Mouse (Mus musculus): Measurements from ENCODE around the gene Cox15. TPM values are rescaled to one million over a fixed set of nuclear protein-coding genes. Genes with fewer than 3 reads are reported as not detected.

Gene Cox15
- polyA plus RNA-seq, 1 experiment from 2014 or later = 12.9 TPM

DNA sequence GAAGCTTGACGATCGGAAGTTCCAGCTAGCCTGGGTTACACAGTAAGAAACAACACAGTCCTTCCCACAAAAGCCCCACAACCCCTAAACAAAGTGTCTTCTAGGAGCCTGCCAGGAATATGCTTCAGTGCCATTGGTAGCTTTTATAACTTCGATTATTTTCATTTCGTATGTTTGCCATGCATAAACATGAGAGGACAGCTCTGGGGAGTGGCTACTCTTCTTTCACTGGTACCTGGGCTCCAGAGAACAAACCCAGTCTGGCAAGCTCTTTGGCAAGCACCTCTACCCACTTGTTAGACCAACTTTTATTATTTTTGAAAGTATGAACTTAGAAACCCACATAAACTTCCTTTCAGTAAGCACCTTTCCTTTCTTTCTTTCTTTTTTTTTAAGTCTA lies 23.8 kb upstream of the Cox15 start:
- Histone ChIP-seq H3K4me1 (replicated peaks) (no peaks in the 10 kb centered on the region), H3K9me3 (no peaks in the 10 kb centered on the region), H3K36me3 (no peaks in the 10 kb centered on the region), H3K4me2 (no peak overlapping the region), H3K27me3 (no peaks in the 10 kb centered on the region), H3K27ac (replicated peaks) (no peak overlapping the region), H3K4me3 (no peak overlapping the region), H3K9ac (no peak overlapping the region)
- 83% methylated on average over 4 of the region's 4 CpGs for WGBS
- ATAC-seq (ENCODE audit: low read depth) = no peak

DNA sequence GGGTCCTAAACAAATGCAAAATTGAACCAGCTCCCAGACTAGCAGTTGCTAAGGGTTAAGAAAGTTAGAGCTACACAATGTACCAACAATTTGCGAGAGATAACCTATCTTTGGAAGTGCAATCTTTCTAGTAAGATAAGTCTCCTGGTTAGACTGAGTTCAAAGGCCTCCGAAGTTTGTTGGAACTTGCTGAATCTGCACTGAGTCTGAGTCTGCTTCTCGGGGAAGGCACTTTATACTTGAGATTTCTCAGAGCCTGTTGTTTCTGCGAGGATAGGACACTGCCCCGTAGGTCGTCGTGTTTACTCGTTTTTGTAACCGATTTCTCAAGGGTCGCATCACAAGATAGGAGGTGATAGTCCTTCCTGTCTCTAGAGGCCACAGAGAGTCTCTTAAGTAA lies 22.6 kb upstream of the Cox15 start:
- ATAC-seq (ENCODE audit: low read depth) = no peak
- H3K9me3 ChIP-seq = no peaks in the 10 kb centered on the region

DNA sequence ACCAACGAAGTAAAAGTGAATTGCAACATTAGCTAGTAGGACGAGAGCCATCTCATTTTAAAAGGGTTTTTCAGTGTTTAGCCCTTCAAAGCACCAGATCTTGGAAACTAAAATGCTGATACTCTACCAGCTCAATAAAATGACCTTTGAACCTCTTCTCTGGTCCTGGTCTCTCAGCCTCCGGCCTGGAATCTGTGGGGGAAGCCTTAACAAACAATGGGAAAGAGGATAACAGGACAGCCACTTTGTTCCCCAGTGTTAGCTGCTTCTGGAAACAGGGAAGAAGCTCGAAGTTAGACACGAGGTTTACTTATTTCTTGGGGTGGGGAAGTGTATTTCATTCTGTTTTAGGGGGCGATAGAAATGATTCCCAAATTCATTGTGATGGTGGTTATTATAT lies 19.5 kb upstream of the Cox15 start:
- H3K4me3 ChIP-seq = no peak overlapping the region
- no peaks in the 10 kb centered on the region for H3K9me3 ChIP-seq
- H3K27ac ChIP-seq (replicated peaks) = no peak overlapping the region
- no peak overlapping the region for H3K4me2 ChIP-seq
- H3K9ac ChIP-seq = no peak overlapping the region
- 70% methylated on average over 6 of the region's 6 CpGs for WGBS
- 0 out of 2 replicates have a peak, but pooled peaks cover 4% of the 10 kb centered on the region for H3K36me3 ChIP-seq
- H3K27me3 ChIP-seq = no peaks in the 10 kb centered on the region
- H3K4me1 ChIP-seq (replicated peaks) = no peaks in the 10 kb centered on the region
- no peak for ATAC-seq (ENCODE audit: low read depth)

More for the DNA sequence above, 22.6 kb upstream of the Cox15 start:
- no peaks in the 10 kb centered on the region for H3K36me3 ChIP-seq
- H3K27me3 ChIP-seq = no peaks in the 10 kb centered on the region
- 82% methylated on average over 10 of the region's 10 CpGs for WGBS
- H3K4me2 ChIP-seq = no peak overlapping the region
- no peak overlapping the region for H3K27ac ChIP-seq (replicated peaks)
- H3K4me1 ChIP-seq (replicated peaks) = no peaks in the 10 kb centered on the region
- H3K9ac ChIP-seq = no peak overlapping the region
- H3K4me3 ChIP-seq = no peak overlapping the region

DNA sequence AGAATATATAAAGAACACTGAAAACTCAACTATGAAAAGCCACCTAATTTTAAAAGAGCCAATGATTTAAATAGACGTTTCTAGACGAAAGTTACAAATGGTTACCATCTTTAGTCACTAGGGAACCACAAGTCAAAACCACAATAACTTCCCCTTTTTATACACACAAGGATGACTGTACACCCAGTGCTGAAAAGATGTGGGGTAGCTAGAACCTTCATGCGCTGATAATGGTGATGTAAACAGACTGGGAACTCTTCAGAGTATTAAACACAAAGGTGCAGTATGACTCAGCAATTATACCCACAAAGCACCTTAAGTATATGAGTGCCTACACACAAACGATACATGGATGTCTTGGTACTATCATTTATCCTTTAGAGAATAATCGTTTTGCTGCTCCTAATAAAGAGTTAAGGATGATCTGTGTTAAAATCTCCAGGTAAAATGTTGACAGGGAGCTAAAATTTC lies 18.7 kb upstream of the Cox15 start:
- no peaks in the 10 kb centered on the region for H3K9me3 ChIP-seq
- no peaks in the 10 kb centered on the region for H3K4me1 ChIP-seq (replicated peaks)
- ATAC-seq (ENCODE audit: low read depth) = no peak
- no peak overlapping the region for H3K4me2 ChIP-seq
- 0 out of 2 replicates have a peak, but pooled peaks cover 4% of the 10 kb centered on the region for H3K36me3 ChIP-seq
- H3K27me3 ChIP-seq = no peaks in the 10 kb centered on the region
- no peak overlapping the region for H3K27ac ChIP-seq (replicated peaks)
- 91% methylated on average over 5 of the region's 5 CpGs for WGBS
- no peak overlapping the region for H3K9ac ChIP-seq
- H3K4me3 ChIP-seq = no peak overlapping the region

DNA sequence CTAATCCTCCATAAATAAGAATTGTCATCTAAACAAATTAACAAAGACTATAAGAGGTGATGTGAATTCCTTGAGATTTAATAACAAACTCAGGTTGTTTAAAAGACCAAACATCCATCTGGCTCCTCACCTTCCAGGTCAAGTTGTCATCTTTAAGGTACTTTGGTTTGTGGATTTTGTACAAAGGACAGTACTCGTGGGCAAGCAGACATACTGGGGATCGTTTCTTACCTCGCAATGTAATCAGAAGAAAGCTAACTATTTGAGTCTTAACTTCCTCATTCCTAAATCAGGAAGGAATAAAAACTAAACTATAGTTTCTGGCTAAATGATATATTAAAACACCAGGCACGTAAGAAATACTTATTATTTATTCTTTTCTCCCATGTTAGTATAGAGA lies 17.8 kb upstream of the Cox15 start:
- WGBS = 90% methylated on average over 4 of the region's 4 CpGs
- no peaks in the 10 kb centered on the region for H3K27me3 ChIP-seq
- 0 out of 2 replicates have a peak, but pooled peaks cover 4% of the 10 kb centered on the region for H3K36me3 ChIP-seq
- H3K9ac ChIP-seq = no peak overlapping the region
- H3K4me2 ChIP-seq = no peak overlapping the region
- ATAC-seq (ENCODE audit: low read depth) = no peak
- no peak overlapping the region for H3K27ac ChIP-seq (replicated peaks)
- H3K4me1 ChIP-seq (replicated peaks) = no peaks in the 10 kb centered on the region
- H3K9me3 ChIP-seq = no peaks in the 10 kb centered on the region
- no peak overlapping the region for H3K4me3 ChIP-seq

DNA sequence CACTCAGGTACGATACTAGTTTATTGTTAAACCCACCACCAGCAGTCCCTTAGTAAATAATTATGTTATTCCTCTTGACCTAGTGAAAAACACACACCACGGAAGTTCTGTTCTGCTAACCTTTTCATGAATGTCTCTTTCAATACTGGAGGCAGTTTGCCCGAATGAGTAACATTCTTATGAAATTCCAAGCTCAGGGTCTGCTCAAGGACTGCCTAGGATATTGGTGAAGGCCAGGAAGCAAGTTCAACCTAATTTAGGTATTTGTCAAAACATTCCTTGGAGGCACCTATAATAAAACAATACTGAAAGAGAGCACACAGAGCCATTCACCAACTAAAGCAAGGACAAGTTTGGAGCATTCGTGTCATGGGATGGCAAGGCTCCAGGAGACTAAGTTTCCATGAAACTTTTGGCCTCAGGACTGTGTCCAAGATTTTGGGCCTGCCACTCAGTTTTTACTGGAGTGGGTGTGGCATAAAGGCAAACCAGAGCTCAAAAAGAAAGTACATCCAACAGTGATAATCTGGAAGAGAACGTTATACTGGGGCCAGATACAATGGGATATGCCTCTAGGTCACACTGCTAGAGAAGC lies 16.7 kb upstream of the Cox15 start:
- Histone ChIP-seq H3K4me2 (no peak overlapping the region), H3K27ac (replicated peaks) (no peak overlapping the region), H3K4me3 (no peak overlapping the region), H3K27me3 (no peaks in the 10 kb centered on the region), H3K4me1 (replicated peaks) (no peaks in the 10 kb centered on the region), H3K9ac (no peak overlapping the region), H3K9me3 (no peaks in the 10 kb centered on the region), H3K36me3 (0 out of 2 replicates have a peak, but pooled peaks cover 4% of the 10 kb centered on the region)
- WGBS = 83% methylated on average over 5 of the region's 5 CpGs
- no peak for ATAC-seq (ENCODE audit: low read depth)

DNA sequence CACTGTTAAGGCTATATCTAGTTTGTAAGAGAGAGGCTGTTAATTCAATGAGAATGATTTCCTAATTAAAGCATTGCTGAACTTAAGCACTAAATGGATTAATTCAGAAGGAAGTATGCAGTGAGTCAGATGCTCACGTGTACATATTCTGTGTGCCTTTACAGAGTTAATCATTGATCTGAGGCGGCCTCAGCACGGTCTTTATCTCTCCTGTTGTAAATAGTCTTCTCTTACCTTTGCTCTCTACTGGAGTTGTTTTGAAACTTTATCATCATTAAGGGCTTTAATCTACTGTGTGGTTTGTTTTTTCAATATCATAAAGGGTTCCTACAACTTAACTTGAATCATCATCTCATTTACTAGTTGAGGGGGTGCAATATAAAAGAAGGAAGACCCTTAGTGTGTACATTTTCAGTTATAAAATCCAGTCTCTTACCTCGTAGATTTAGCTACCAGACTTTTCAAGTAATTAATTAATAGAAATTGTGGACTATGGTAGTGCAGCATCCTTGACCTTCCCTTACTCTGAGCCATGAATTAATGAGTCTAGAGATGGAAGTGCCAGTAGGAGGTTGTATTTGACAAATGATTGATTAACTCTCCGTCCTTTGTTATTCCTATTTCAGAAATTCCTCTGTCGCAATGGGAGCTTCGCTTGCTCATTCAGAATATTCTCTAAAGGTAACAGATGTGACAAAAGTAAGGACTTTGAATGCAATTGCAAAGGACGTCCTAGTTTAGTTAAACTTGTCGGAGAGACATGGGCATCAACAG lies 14.9 kb upstream of the Cox15 start:
- Histone ChIP-seq H3K4me1 (replicated peaks) (no peaks in the 10 kb centered on the region), H3K27me3 (no peaks in the 10 kb centered on the region), H3K27ac (replicated peaks) (no peak overlapping the region), H3K36me3 (0 out of 2 replicates have a peak, but pooled peaks cover 4% of the 10 kb centered on the region), H3K4me3 (no peak overlapping the region), H3K9me3 (no peaks in the 10 kb centered on the region), H3K9ac (no peak overlapping the region), H3K4me2 (no peak overlapping the region)
- no peak for ATAC-seq (ENCODE audit: low read depth)
- 65% methylated on average over 9 of the region's 9 CpGs for WGBS

DNA sequence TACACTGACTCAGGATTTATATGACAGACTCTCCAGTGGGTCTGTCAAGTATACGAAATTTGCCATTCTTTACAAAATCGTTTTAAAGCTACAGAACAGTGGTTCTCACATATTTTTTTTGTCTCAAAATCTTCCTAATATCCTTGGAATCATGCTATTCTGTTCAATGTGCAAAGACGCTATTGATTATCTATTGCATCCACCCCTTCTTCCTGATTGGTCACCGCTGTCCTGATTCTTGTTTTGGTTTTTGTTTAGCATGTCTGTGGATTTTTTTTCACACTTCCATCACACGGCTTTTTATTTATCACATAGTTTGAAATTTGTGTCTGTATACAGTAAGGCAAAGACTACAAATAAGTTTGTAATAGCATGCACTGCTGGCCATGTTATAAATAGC lies 13.7 kb upstream of the Cox15 start:
- ATAC-seq (ENCODE audit: low read depth) = no peak
- Histone ChIP-seq H3K9ac (no peak overlapping the region), H3K36me3 (0 out of 2 replicates have a peak, but pooled peaks cover 4% of the 10 kb centered on the region), H3K27me3 (no peaks in the 10 kb centered on the region), H3K27ac (replicated peaks) (no peak overlapping the region), H3K4me2 (no peak overlapping the region), H3K4me3 (no peak overlapping the region), H3K9me3 (no peaks in the 10 kb centered on the region; the same call in 1 of the 2 replicates), H3K4me1 (replicated peaks) (no peaks in the 10 kb centered on the region)
- WGBS = 87% methylated on average over 5 of the region's 5 CpGs

DNA sequence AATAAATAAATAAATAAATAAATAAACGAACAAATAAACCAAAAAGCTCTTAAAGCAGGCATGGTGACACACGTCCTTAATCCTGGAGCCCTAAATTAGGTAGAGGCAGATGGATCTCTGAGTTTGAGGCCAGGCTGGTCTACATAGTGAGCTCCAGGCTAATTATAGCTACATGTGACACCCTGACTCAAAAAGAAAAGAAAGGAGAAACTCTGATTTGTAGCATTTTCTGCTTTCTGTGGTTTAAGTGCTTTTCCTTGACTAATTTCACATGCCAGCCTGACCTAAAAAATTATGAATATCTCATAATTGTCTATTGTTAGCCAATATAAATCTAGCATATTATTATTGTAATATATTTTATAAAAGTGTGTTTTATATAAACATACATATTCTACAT lies 9.6 kb upstream of the Cox15 start:
- ATAC-seq (ENCODE audit: low read depth) = no peak
- no peak overlapping the region for H3K4me2 ChIP-seq
- H3K9me3 ChIP-seq = no peaks in the 10 kb centered on the region; the same call in 1 of the 2 replicates
- no peak overlapping the region for H3K4me3 ChIP-seq
- H3K4me1 ChIP-seq (replicated peaks) = no peaks in the 10 kb centered on the region
- no peaks in the 10 kb centered on the region for H3K27me3 ChIP-seq
- H3K36me3 ChIP-seq = no peaks in the 10 kb centered on the region
- H3K27ac ChIP-seq (replicated peaks) = no peak overlapping the region
- 86% methylated on average over 2 of the region's 2 CpGs for WGBS
- no peak overlapping the region for H3K9ac ChIP-seq

DNA sequence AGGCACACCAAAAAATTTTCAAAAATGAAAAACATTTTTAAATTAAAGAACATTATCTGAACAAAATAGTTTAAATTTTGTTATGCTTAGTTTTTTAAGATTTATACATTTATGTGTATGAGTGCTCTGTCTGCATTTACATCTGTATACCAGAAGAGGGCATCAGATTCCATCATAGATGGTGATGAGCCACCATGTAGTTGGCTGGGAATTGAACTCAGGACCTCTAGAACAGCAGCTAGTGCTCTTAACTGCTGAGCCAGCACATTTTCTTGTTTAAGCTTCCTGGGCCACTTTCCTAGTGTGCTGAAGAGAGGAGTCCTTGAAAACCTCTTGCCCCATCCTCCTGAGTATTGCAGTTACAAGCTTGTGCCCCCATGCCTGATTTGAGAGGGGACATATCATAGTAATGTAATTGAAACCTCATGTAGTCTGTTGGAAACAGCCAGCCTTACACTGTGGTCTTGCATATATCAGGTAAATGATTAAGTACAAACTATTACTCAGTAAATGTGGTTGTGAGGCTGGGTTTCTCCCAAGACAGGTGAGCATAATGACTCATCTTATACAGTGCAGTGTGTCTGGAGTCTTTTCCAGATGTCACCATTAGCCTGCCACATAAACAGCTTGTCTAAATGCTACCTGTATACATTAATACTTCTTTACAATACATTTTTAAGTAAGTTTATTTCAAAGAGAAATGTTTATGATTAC lies 8.9 kb upstream of the Cox15 start:
- H3K27ac ChIP-seq (replicated peaks) = no peak overlapping the region
- no peak for ATAC-seq (ENCODE audit: low read depth)
- no peak overlapping the region for H3K4me2 ChIP-seq
- H3K27me3 ChIP-seq = no peaks in the 10 kb centered on the region
- H3K36me3 ChIP-seq = no peaks in the 10 kb centered on the region
- no peaks in the 10 kb centered on the region for H3K4me1 ChIP-seq (replicated peaks)
- no peak overlapping the region for H3K4me3 ChIP-seq
- no peak overlapping the region for H3K9ac ChIP-seq
- no peaks in the 10 kb centered on the region; the same call in 1 of the 2 replicates for H3K9me3 ChIP-seq

DNA sequence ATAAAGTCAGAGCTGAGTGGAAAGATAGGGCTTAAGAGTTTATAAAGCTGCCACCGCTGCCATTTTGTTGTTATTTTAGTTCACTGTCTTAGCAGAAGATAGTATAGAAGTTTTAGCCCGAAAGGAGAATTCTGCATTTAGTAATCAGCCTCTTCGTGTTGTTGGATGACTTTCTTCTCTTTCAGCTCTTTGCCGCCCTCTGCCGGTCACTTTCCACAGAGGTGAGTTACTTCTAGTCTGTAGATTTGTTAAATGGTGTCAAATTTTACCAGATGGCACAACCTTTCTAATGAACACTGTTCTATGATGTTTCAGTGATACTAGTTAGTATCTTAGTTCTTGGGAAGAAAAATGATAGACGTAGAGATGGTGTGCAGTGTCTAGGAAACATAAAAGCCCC lies 7.7 kb upstream of the Cox15 start:
- no peaks in the 10 kb centered on the region; the same call in 1 of the 2 replicates for H3K9me3 ChIP-seq
- H3K4me3 ChIP-seq = no peak overlapping the region
- no peaks in the 10 kb centered on the region for H3K27me3 ChIP-seq
- WGBS = 28% methylated on average over 6 of the region's 6 CpGs
- no peak overlapping the region for H3K4me2 ChIP-seq
- H3K4me1 ChIP-seq (replicated peaks) = no peaks in the 10 kb centered on the region
- no peak overlapping the region for H3K9ac ChIP-seq
- H3K36me3 ChIP-seq = no peaks in the 10 kb centered on the region
- H3K27ac ChIP-seq (replicated peaks) = no peak overlapping the region
- ATAC-seq (ENCODE audit: low read depth) = no peak

DNA sequence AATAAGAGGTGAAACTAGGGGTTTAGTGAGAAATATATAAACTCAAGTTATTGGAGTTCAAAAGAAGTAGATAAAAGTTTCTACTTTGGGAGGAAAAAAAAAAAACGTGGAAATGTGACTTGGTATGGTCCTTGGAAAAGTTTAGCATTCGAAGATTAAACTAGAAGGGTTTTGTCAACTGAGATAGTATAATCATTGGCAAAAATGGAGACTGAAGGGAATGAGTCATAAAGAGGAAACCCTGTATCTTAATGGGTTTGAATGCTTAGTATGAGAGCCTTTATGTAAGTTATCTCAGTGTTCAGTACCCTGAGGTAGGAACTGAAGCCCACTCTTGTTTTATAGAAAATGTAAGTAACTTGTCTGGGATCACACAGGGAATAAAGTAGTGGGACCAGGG lies 2.1 kb upstream of the Cox15 start:
- H3K27ac ChIP-seq (replicated peaks) = no peak overlapping the region
- H3K4me3 ChIP-seq = no peak overlapping the region
- H3K9me3 ChIP-seq = no peaks in the 10 kb centered on the region
- H3K9ac ChIP-seq = no peak overlapping the region
- H3K4me1 ChIP-seq (replicated peaks) = peaks cover 19% of the 10 kb centered on the region
- H3K36me3 ChIP-seq = peaks cover 9% of the 10 kb centered on the region
- no peak for ATAC-seq (ENCODE audit: low read depth)
- no peak overlapping the region for H3K4me2 ChIP-seq
- 77% methylated on average over 2 of the region's 2 CpGs for WGBS
- H3K27me3 ChIP-seq = no peaks in the 10 kb centered on the region
